Comparison of ENCODE assay signal across 8 mouse cellular contexts in genomic region chr12:104953941-104954340, GRCm38 (mm10). TPM values are rescaled to one million over a fixed set of nuclear protein-coding genes. Genes with fewer than 3 reads are reported as not detected.
DNase-seq lines count a peak whose midpoint lies in the region; ATAC-seq lines count a peak whose summit lies in the region.

No protein-coding gene starts in this region.

- intact Hi-C loops in left cerebral cortex, postnatal 4 days (cut with DNase I) = loop anchor here (2.0 to 10.0 kb wide), 2 partner anchors 71 to 471 kb away; no protein-coding TSS in a partner anchor

- DNase-seq in adrenal gland, adult (ENCODE audit: inconsistent age in 2 of 2, low spot score in 1 of 2) = peak; percentile 62 to 90
- no peak for DNase-seq in adrenal gland, adult 8-10 months
- DNase-seq in right cerebral cortex, adult 18-20 months = peak; percentile 31
- DNase-seq in right cerebral cortex, postnatal 36 days (ENCODE audit: low spot score in 2 of 2) = no peak
- DNase-seq in cerebellum, adult 8-10 months = peak; percentile 41
- peak; percentile 51 for DNase-seq in left cerebral cortex, postnatal 4 days
- peak; percentile 77 for DNase-seq in retina, embryonic 14.5 days (ENCODE audit: low spot score)

- ATAC-seq in granulocyte monocyte progenitor cell, adult 5-6 weeks (replicated peaks; ENCODE audit: poor library complexity, severe bottlenecking) = peak; percentile 57

RNA-seq across cellular contexts. Expression of gene Syne3, which starts 55.7 kb away (rescaled TPM):
- total RNA-seq in adrenal gland, adult 8-10 months (2022) = 10 to 100 TPM; 12.0 to 20.8 (median 16.8) TPM
- total RNA-seq in granulocyte monocyte progenitor cell, adult 5-6 weeks (2014; fragmentation: Nextera tagmentation) = 13.4 and 20.1 TPM in 2 replicates
- total RNA-seq in granulocyte monocyte progenitor cell, adult 5-6 weeks (2017) = 20.3 and 22.4 TPM in 2 replicates
- total RNA-seq in left cerebral cortex, postnatal 4 days (2021) = 1 to 10 TPM in 1 of 2 experiments, under 1 TPM in 1; 0.82 to 1.4 TPM

Comparison
In these comparisons a context has a peak if more than half of its experiments do, and no peak if none do; other contexts are left out.
1. DNase-seq: peak in adrenal gland, adult (2 of 2), right cerebral cortex, adult 18-20 months (single experiment), cerebellum, adult 8-10 months (single experiment), left cerebral cortex, postnatal 4 days (single experiment) and retina, embryonic 14.5 days (single experiment); none in adrenal gland, adult 8-10 months (single experiment) and right cerebral cortex, postnatal 36 days (0 of 2).
2. RNA of gene Syne3, which starts 55.7 kb away (total RNA-seq): 13.4 to 22.4 TPM in granulocyte monocyte progenitor cell, adult 5-6 weeks and 12.0 to 20.8 TPM in adrenal gland, adult 8-10 months; 0.82 to 1.4 TPM in left cerebral cortex, postnatal 4 days; every median in the first group is over 4 times any median in the second.